Mouse (Mus musculus) cerebral cortex, adult 2 months (tissue): ENCODE results near the gene Olfr1275.

Experiments
- WGBS: fragments of 180-500 bp; shearing (Covaris S2); methylation state at CpG from one replicate; pipeline ENCODE4 v1.1.7; 2018; 5-methylcytosine and 5-hydroxymethylcytosine counted together

Gene Olfr1275

GRCm38 (mm10) chr2:111235186-111235585 is at the start of gene Olfr1275:
Gene Olfr1275 (minus strand): TSS chr2:111235286.
- WGBS, result 62% methylated on average over 1 of the region's 1 CpGs

GRCm38 (mm10) chr2:111274006-111274405 is 38.9 kb upstream of the Olfr1275 start, which contains the start of gene Olfr1277:
Gene Olfr1277 (minus strand): TSS chr2:111274106.
- WGBS, result 54% methylated on average over 2 of the region's 2 CpGs

GRCm38 (mm10) chr2:111254216-111254615 is 19.1 kb upstream of the Olfr1275 start, which contains the start of gene Olfr1276:
Gene Olfr1276 (plus strand): TSS chr2:111254516.

GRCm38 (mm10) chr2:111229502-111229901 is 5.6 kb downstream of the Olfr1275 start, which contains the start of gene 4930430A15Rik:
Gene 4930430A15Rik (minus strand): TSS chr2:111229602.
- WGBS, result 85% methylated on average over 6 of the region's 6 CpGs

- 97% methylated on average over 11 of the region's 11 CpGs for WGBS
Measured at GRCm38 (mm10) chr2:111182068-111182467, 53.0 kb downstream of the Olfr1275 start.
